Mouse (Mus musculus) urinary bladder, postnatal 14 days (tissue): Measurements from ENCODE around the gene Mysm1.

Experiments used
- DNase-seq: peaks from one replicate; pipeline ENCODE4 v3.0.0; 2021; ENCODE audit warnings: low spot score

Mysm1 gene

DNA sequence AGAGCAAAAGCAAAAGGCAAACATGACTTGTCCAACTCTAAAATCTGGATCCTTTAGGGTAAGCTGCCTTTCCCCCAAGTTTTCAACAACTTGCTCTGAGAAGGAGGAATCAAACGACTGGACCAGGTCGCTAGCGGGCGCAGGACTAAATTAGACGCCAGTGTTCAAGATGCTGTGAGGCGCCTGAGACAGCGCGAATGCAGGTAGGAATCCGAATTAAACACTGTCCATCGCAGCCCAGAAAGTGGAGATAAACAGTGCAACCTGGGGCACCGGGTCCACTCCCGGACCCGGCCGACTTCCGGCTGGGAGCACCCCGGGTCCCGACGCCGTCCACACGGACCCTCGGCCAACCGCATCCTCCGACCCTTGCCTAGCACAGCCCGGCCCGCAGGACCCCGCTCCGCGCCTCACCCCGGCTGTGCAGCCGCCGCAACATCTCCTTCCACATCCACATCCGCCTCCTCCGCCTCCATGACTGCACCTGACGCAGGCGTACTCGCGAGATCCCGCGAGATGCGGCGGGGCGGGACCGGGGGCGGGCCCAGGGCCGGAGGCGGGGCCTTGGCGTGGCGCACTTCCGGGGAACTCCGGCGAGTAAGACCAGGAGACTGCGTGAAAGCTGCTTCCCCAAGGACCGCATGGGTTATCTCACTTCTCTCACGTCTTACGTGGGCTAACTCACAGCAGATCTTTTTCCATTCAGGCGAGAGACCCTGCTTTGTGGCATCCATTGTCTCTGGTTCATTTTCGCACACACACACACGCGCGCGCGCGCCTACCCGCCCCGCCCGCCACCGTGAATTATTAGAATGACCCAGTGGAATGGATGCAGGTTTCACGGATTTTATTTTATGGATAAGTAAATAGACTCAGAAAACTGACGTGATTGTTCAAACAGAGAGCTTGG lies at the start of gene Mysm1:
Mysm1 (minus strand) TSS at position 511 of the 910 bp plus-strand sequence.
- peak; percentile 93 for DNase-seq

DNA sequence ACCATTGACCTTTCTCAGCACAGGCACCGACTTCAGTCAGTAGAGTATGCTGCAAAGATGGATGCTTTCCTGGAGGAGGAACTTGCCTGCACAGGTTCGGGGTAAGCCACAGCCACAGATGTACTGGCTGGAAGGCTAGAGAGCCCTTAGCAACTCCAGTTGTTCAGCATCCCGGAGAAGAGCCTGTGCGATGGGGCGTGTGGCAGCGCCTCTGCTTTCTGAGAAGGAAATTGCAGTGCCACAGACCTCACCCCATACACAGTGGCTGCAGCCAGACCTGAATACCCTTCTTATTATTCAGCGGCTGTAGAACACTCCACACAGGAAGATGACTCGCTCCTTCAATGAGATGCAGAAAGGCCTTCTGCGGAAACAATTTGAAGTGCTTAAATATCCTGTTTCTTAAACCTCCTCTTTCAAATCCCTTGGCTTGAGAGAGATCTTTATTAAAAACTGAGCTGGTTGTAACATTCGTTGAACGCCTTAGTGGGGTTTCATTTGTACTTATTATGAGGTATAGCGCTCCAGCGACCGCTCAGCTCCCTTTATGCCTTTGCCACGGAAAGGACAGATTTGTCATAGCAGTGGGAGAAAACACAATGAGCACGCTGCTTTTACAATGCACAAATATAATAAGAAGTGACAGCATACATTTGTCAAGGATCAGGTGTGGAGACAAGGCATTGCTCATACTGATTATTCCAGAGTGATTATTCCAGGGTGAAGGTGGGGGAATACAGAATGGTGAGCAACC lies 47.1 kb upstream of the Mysm1 start:
- DNase-seq: no peak

DNA sequence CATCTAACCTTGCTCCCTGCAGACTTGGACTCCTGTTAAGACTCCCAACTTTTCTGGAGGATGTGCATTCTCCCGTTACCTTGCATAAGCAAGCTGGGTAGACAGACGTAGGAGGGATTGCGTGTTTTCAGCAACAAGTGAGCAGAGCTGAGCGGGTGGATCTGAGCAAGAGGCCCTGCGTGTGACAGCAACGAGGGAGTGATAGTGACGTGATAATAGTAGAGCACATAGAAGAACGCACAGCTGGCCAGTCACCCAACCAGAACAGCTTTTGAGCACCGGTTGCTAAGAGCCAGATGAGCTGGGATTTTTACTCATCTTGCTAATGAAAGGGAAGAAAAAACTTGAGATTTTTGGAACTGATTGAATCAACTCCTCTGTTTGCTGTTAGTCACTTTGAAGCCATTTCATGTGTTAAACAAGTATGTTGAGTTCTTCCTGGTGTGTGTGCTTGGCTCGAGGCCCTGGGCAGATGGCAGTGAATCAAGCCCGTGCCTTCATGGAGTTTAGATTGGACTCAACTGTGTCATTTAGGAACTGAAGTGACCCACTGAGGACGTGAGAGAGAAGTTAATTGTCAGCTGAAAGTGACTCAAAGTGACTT lies 44.6 kb upstream of the Mysm1 start:
- DNase-seq: no peak

DNA sequence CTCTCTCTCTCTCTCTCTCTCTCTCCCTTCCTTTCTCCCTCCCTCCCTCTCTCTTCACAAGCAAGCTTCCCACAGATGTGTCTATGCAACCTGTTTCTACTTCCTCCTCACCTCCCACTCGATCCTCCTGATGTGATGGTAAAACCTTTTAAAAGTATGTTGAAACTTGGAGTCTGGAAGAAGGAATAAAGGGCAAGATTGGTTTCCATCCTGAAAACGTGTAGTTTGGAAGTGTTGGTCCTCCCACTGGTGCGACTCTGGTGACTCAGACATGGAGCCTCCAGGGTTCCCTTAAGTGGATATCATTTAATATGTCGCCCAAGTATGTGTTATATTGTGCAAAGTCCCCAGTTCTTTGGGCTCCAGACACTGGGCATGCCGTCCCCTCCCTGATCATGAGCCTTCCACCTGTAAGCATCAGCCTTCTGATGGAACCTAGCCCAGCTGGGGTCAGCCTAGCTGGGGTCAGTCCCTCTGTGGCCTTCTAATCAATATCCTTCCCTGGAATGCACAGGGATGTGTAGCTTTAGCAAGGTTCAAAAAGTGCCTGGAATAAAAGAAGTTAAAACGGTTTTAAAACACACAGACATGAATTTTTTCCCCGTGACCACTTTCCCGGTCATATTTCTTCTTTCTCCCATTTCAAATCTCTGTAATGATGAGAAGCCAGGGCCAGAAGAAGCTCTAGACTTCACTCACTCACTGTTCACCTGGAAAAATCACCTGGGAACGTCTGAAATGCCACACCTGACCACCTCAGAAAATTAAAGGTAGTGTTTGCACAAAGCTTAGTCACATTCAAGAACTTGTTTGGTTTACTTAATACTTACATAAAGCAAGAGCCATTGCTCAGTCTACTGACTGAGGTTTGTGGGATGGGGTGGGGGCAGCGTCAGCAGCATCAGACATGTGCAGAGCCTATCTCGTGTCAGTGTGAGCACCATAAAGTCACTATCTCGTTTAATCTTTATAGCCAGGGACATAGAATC lies 43.0 kb upstream of the Mysm1 start:
- no peak for DNase-seq

DNA sequence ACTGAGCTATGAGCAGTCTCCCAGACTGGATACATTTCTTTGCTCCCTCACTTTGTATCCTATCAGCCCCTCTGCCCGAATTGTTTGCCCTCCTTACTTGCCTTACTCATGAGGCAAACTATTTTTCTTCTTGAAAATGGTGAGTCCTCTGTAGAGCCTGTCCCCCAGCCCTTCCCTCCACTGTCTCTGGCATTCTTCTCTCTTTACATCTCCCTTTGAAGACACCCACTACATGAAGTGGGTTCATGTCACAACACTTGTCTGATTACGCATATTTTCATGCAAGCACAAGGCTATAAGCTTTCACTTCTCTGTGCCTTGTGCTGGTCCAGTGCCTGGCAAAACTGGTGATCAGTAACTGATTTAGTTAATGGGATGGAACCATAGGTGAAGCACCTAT lies 41.3 kb upstream of the Mysm1 start:
- no peak for DNase-seq

DNA sequence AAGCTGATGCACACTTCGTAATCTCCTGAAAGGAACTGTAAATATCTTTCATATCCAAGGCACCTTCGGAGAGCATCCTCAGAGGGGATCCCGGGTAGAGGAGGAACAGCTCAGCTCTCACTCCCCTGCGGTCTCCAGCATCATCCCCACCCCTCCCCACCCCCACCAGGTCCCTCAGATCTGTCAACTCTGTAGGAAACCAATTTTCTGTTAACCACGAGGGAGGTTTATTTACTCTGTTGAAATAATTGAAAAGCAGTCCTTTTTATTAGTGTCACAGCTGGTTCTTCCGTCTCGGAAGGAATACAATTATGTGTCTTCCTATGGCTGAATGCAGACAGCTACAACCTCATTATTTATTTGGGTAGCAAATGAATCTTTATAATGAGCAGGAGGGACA lies 39.3 kb upstream of the Mysm1 start:
- no peak for DNase-seq

DNA sequence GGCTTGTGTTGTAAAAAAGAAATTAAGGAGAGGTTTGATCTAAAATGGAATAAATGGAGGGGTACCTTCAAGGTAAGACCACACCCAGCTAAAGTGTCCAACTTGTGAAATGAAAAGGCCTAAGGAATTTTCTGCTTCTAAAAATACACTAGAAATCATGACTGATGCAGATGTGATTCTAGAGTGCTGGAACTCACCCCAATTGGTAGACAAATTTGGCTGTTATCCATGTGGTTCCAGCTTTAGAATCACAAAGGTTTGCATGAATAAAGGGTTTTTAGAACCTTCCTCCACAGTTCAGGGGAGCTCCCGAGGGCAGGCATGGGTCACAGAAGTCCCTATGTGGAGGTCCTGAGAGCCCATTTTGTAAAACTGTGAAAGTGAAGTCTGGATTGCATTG lies 33.8 kb upstream of the Mysm1 start:
- DNase-seq: no peak

DNA sequence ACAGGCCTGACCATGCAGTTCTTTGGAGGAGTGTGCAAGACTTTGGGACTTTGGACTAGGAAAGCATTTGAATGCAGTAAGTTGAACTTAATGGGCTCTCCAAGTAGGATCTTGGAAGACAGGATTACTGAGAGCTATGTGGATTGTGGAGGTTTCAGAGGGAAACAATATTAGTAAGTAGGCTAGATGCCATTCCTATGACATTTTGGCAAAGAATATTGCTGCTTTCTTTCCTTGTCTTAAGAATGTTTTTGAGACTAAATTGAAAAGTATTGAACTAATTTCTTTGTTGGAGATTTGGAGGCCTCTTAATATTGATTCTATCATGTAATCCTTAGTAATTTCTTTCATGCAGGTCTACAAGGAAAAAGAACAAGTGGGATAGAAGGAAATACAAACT lies 33.4 kb upstream of the Mysm1 start:
- no peak for DNase-seq

DNA sequence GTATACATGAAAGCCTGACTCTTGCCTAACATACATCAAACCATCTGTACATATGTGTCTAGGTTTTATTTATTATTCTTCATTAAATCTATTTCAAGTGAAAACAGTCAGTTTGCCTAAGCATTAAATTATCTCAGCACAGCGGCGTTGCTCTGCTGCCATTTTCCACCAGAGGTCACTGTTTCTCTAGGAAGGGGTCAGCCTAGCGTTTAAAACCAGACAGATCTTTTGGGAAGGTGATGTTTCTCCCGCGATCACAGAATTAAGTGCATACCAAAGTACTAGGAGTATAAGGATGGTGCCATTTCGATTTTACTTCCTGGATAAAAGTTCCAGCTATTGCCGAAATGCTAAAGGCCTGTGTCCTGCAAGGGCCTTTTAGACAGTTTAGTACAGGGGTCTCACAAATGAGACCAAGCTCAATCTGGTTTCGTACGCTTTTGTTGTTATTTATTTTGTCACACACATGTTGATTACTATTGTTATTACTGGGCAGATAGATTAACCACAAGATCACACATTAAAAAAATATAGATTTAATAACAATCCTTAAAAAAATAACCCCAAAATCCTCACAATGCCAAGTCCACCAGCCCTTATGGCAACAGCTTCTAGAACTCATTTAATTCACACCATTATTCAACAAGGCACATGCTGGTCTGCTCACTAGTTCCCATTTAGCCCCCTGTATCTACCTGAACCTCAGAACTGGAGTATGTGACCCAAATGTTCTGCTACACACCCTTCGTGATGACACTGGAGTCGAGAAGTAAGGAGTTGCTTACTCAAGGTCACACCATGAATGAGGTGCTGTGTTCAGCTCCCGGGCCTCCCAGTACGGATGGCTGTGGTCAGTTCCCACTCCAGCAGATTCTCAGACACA lies 29.5 kb upstream of the Mysm1 start:
- peak; percentile 74 for DNase-seq

DNA sequence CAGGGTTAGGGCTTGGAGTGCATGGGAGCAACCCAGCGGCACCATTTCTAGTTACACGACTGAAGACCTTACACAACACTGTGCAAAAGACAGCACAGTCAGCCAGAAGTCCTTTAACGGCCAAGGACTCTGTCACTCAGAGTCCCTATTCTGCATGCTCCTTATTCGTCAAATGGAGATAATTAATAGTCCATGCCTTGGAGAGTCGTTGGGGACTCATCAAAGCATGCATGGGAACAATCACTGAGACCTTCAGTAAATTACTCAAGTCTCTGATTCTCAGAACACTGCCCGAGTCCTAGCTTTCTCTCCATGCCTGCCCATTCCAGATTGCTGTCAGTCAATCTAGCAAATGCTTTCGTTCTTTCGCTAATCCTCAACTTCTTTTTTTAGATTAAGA lies 28.9 kb upstream of the Mysm1 start:
- DNase-seq: no peak

DNA sequence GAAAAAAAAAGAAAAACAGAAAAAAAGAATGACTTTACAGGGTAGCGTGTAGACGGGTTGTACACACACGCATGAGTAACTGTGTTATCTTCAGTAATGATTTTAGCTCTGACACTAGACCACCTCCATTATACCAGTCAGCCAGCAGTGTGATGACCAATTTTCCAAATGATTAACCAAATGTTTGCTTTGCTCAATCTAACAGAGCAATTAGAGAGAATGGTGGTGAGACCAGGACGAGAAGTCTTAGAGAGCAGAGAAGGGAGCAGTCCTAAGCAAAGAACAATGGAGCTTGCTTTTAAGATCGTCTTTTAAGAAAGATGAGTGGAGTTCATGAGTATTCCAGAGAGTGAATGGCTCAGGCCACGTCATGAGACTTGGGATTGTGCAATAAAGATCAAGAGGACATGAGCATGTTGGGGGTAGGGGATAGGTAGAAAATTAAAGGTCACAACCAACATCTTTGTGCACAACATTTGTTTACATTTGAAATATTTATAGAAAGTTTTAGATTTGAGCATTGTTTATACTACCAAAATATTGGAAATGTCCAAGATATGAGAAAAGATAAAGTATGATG lies 26.4 kb upstream of the Mysm1 start:
- DNase-seq: no peak

DNA sequence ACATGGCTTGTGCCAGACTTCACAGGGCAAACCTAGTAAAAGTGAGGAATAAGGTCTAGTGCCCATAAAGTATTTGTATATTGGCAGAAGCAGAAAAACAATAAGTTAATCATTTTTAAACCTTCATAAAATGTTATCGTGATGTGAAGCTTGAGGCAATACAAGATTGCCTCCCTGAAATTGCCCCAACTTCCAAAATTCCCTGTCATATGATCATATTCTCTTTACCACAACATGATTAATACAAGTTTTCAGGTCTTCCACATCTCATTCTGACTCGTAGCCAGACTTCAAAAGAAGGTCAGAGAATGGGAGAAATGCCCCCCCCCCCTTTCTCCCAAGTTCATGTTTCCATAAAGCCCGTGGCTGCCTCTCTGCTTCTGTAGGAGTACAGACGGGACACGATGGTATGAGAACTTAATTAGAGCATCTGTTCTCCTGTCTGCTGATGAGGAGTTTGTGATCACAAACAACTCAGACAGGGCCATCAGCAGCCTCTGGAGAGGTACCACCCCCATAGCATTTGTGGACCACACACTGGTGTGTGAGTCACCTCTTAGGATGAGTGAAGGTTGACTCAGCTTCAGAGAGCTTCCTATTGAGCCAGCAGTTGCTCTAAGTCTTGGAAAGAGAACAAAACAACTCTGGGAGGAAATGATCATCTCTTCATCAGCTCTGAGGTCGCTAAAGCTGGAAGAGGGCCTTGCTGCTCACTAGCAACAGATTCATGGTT lies 22.3 kb upstream of the Mysm1 start:
- no peak for DNase-seq

DNA sequence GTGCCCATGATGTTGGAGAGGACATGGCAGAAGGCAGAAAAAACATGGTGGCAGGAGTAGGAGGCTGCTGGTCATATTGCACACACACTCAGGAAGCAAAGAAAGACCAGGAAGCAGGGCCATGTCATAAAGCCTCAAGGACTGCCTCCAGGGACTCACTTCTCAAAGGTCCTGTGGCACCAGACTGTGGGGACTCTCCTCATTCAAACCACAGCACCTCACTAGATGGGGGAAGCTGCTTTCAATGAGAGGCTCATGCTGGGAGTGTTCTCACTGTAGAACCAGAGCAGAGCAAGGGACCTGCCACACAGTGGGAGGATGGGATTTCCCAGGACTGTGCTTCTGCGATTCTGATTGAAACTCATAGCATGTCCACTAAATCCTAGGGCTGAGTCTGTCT lies 21.2 kb upstream of the Mysm1 start:
- no peak for DNase-seq

DNA sequence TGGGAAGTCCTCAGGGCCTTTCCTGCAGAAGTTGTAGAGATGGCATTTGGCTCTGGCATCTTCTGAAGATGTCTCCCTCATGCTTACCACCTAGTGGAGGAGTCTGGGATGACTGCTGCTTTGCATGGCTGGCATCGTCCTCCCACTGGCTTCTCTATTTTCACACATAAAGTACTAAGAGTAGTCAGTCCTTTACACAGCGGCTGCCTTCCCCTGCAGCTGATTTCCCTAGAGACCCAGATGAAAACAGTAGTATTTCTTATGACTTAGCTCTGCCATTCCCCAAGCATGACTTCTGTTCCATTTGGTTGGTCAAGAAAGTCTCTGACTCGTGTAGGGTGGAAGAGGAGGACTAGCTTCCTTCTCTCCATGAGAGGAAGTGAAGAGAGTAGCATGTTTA lies 20.3 kb upstream of the Mysm1 start:
- no peak for DNase-seq

DNA sequence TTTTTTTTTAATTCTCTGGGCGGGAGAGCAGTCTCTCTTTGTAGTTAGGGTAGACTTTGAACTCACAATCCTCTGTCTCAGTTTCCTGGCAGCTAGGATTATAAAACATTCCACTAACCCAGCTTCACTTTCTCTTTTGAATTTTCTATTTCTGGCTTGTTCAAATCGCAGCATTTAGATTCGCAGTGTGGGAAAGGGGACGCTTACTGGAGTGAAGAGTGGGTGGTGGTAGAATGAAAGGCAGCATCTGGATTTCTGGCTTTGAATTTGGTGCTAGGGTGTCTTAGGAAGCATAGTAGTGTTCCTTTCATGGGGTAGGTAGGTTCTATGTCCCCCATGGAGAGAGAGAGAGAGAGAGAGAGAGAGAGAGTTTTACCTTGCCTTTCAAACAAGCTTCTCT lies 17.0 kb upstream of the Mysm1 start:
- no peak for DNase-seq

DNA sequence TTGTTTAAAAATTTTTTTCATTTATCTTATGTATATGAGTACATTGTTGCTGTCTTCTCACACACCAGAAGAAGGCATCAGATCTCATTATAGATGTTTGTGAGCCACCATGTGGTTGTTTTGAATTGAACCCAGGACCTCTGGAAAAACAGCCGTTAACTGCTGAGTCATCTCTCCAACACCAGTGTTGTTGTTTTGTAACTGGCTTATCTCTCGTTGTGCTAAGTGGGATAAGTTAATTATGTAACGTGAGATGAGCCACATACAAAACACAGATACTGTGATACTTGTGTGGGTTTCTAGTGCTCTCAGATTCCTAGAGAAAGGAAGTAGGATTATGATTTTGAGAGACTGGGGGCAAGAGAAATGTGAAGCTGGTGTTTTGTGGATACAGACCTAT lies 11.3 kb upstream of the Mysm1 start:
- no peak for DNase-seq

DNA sequence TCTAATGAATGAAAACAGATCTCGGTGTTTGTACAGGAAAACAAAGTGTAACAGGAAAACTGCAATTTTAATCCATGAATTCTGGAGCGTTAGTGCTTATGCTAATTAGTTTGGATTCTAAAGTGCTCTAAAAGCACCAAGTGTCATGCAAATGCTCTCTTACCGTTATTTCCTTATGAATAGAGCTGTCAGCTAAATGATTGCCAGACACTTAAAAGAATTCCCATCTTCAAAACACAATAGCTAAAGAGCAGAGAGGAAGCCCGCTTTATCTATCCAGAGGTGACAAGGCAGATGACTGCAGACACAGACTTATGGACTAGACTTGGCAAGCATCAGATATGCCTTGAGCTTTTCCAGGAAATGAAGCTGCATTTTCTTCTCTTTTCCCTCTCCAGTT lies 8.8 kb upstream of the Mysm1 start:
- DNase-seq: no peak

DNA sequence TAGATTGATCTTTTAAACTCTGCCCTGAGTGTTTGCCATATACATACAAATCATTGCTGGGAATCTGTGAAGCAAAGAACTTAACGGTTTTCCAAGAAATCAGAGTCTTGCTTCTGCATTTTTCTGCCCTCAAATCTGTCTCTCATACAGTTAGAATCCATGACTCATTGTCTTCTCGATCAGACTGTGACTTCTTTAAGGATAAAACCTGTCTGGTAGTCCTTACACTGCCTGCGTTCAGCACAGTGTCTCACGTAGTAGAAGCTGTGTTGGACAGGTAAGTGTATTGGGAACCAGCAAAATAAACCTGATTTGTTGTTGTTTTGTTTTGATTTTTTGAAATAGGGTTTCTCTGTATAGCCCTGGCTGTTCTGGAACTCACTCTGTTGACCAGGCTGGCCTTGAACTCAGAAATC lies 608 bp upstream of the Mysm1 start:
- DNase-seq: no peak

DNA sequence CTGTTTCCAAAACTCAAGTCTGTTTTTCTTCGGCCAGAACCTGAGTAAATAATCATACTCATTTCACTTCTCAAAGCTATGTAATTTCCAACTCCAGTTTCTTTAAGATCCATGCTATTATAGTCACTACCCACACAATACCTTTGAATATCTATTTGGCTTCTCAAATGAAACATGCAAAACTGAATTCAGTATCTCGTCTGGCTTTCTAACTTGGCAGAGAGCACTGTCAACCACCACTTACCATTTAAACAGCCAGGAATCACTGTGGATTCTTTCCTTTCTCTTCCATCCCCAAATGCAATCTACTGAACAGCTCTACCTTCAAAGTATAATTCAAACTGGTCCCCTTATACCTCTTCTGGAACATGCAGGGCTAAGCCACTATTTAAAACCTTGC lies 5.6 kb downstream of the Mysm1 start:
- DNase-seq: no peak

DNA sequence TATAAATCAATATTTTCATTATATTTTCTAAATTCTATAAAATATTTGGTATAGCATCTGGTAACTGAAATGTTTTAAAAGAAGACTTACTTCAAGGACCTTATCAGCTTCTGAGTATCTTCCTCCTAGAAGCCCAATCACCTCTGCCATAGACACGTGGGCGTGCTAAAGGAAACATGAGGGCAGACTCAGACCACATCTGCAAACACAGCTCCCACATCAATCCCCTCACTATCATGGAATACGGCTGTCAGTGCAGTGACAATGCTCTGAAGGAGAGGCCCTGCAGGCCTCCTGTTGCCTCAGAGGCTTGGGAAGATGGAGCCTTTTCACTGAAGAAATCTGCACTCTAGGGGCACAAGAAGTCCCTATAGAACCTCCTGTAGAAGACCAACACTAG lies 26.1 kb downstream of the Mysm1 start:
- DNase-seq: no peak
